In the genomic region with DNA sequence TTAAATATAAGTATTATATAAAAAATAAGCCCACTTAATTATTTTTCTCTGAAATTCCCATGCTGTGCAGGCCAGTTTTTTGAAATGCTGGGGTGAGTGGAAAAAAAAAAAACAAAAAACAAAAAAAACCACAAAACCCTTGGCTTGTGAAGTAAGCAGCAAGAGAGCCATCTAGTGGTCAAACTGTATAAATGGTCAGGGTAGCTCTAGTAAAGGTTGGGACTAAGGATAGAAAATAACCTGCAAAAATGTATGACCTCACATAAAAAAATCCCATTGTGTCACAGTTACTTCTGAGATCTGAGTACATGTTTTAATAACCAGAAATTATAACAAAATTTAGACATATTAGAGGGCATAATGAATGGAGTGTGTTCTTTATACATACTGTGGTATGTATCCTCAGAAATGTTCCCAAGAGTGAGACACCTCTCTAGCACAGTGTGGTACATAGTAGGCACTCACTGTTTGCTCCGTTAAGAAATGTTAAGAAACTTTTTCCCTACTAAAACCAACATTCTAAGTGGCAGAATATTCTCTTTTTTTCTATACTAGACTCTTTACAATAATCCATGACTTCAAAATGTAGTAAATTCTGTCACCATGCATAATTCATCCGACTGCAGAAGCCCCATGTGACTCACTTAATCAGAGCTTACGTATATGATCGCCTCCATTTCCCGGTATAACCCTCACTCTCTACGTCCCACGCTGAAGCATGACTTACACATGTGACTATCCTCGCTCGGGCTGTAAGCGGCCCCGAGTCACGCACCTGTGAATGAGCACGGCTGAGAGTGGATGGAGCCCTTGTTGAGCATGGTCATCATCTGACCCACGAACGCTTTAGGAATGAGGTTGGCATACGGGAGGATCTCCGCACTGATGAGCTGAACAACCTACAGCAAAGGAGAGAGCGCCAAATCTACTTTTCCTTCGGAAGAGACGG, we compare ENCODE assay signal across 8 mouse cellular contexts.
DNase-seq lines count a peak whose midpoint lies in the region; ATAC-seq and TF ChIP-seq lines count a peak whose summit lies in the region.

No protein-coding gene starts in this region.

- no peak for TF ChIP-seq EP300 in heart, postnatal 0 days (IDR thresholded peaks at IDR 0.05; ENCODE audit: low read depth)

- H3K9me3 ChIP-seq in heart, postnatal 0 days (replicated peaks; ENCODE audit: control insufficient read depth, low read length), result no peaks in the 10 kb centered on the region
- H3K9me3 ChIP-seq in E14TG2a.4 (ENCODE audit: low read length), result no peaks in the 10 kb centered on the region

- no peak overlapping the region for H3K4me2 ChIP-seq in heart, postnatal 0 days (ENCODE audit: low read depth, low read length)

- H3K36me3 ChIP-seq in heart, postnatal 0 days (replicated peaks; ENCODE audit: control insufficient read depth, insufficient read depth, low read length), result peaks cover 78% of the 10 kb centered on the region
- peaks cover 56% of the 10 kb centered on the region for H3K36me3 ChIP-seq in E14TG2a.4 (ENCODE audit: insufficient read depth, low read length)

- no peak; the same call in 1 of the 2 replicates for ATAC-seq in heart, postnatal 0 days (ENCODE audit: insufficient read depth, low read depth)
- peak; percentile 81 for ATAC-seq in erythroid progenitor cell, adult 5-6 weeks (replicated peaks; ENCODE audit: low FRiP score, poor library complexity, severe bottlenecking)
- ATAC-seq in monocyte, adult 5-6 weeks (replicated peaks; ENCODE audit: insufficient number of reproducible peaks, low FRiP score, low TSS enrichment, poor library complexity, severe bottlenecking), result no peak

- no peaks in the 10 kb centered on the region for H3K4me1 ChIP-seq in heart, postnatal 0 days (ENCODE audit: control insufficient read depth, insufficient read depth)
- 0 out of 2 replicates have a peak, but pooled peaks cover 3% of the 10 kb centered on the region for H3K4me1 ChIP-seq in E14TG2a.4 (replicated peaks; ENCODE audit: low read depth, low read length)

- H3K27me3 ChIP-seq in heart, postnatal 0 days (ENCODE audit: control insufficient read depth, insufficient read depth, low read length), result no peaks in the 10 kb centered on the region
- no peaks in the 10 kb centered on the region for H3K27me3 ChIP-seq in E14TG2a.4 (ENCODE audit: insufficient read depth, low read length)

- H3K27ac ChIP-seq in heart, postnatal 0 days (ENCODE audit: low read depth), result no peak overlapping the region

- H3K9ac ChIP-seq in heart, postnatal 0 days (replicated peaks; ENCODE audit: low read depth, low read length), result no peak overlapping the region

- peak; percentile 80 for TF ChIP-seq CTCF in heart, postnatal 0 days (IDR thresholded peaks at IDR 0.05; ENCODE audit: low read depth)
- peak; percentile 79 for TF ChIP-seq CTCF in E14TG2a.4 (conservative IDR thresholded peaks at IDR 0.05; ENCODE audit: low read length)

- H3K4me3 ChIP-seq in heart, postnatal 0 days (ENCODE audit: low read depth, low read length), result no peak overlapping the region
- no peak overlapping the region for H3K4me3 ChIP-seq in E14TG2a.4 (replicated peaks; ENCODE audit: low read length)

- intact Hi-C loops in heart, postnatal 36 days (cut with DNase I), result loop anchor here (1.0 to 5.0 kb wide), 3 partner anchors 201 to 452 kb away; partner anchors contain the start of gene Ppm1h

- 90% methylated on average over 20 of the region's 20 CpGs for WGBS in heart, postnatal 0 days

- peak; percentile 58 for DNase-seq in heart, postnatal 0 days (ENCODE audit: low spot score)
- no peak for DNase-seq in heart, postnatal 36 days
- DNase-seq in lung, postnatal 36 days, result peak; percentile 50
- DNase-seq in cerebellum, adult 9-11 months, result no peak
- DNase-seq in urinary bladder, postnatal 10 days (ENCODE audit: low spot score), result no peak

Comparison
In these comparisons a context has a peak if more than half of its experiments do, and no peak if none do; other contexts are left out.
1. DNase-seq: peak in heart, postnatal 0 days (single experiment) and lung, postnatal 36 days (single experiment); none in heart, postnatal 36 days (0 of 2), cerebellum, adult 9-11 months (single experiment) and urinary bladder, postnatal 10 days (single experiment).